Mouse (Mus musculus) lung, adult 18-20 months (tissue): ENCODE results near the gene Olfr1382.
"Not testable (repeated sequence)": the region's sequence is repeated elsewhere in the genome, so short reads cannot be mapped to it uniquely, and the experiment has no call there.

Experiments used
- DNase-seq, 2 experiments: peaks; one replicate each; pipeline ENCODE4 v3.0.0; 2022; ENCODE audit warnings: mixed read lengths in 2 of 2

The Olfr1382 gene

DNA sequence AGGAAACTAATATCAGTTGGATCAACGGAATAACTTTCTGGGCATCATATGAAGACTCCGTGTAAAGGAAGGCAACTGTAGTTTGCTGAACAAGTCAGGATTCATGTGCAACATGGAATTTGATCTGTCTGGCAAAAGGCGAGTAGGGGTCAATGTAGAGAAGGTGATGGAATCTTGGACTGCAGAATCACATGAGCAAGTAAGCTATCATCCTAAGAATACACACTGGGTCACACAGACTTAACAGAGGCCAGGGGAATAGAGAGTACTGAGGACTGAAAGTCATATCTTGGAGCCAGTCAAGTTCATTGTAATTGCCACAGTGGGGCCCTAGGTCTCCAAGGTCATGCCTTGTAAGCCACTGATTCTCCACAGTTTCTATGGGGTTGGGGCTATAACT is at the start of gene Olfr1382:
Olfr1382 (plus strand) TSS at position 301 of the 400 bp plus-strand sequence.
- no peak for DNase-seq

DNA sequence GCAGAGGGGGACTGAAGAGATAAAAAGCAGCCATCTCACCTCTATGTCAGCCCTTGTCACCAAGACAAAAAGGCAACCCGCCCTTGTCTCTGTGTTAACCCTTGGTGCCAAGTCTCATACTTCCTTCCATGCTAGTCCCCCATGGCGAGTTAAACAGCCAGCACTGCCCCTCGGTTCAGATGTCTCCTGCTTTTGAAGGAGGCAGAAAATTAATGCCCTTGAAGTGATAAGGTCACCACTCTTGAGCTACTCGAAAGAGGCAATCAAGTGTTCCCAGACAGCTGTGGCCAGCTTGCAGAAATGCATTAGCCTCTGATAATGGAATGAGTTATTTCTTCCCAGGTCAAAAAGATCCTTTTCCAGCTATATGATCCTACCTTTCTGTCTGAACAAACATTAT is 42.1 kb upstream of the Olfr1382 start:
- no peak for DNase-seq

DNA sequence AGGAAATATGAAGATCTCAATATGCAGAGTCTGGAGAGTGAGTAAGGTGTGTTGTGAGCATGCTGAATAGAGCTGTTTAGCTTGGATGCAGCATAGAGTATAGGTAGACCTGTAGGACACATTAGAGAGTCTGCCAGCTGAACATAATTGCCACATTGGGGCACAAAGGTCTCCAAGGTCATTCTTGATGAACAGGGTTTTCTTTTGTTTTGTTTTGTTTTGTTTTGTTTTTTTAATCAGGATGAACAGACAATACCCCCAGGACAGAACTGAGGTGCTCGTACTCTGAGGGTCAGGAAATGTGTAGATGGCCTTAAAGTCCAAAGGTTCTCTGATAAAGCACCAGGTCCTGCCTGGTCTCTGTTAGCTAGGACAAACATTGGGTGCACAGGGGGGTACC is 39.3 kb upstream of the Olfr1382 start, which contains the start of gene Olfr1385:
Olfr1385 (plus strand) TSS at position 301 of the 400 bp plus-strand sequence.
- DNase-seq = not testable (repeated sequence)

DNA sequence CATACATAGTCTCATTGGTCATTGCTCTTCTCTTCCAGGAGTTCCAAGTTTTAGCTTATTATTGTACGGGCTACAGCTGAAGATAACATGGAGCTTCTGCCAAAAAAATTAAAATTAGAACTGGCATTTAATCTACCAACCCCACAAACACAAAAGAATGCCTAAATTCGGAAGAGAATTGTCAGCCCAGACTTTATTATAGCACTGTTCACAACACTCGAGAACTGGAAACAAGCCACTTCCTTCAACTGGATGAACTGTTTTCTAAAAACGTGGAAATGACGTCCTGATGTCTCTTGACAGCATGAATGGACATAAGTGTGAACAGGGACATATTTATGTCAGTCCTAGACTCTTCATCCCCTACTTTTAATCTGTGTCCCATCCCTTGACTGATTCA is 10.0 kb upstream of the Olfr1382 start:
- no peak for DNase-seq

DNA sequence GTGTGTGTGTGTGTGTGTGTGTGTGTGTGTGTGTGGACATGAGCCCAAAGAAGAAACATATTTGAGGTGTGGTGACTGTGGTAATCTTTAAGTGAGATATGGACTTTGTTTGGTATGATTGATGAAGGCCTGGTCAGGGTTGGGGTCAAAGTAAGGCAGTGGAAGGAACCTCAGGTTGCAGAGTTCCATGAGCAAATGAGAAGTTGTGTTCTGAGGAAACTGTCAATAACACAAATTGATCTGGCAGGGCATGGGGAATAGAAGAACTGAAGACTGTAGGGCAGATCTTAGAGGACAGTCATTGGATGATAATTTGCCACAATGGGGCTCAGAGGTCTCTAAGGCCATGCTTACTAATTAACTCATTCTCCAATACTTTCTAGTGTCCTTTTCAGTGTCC is 8.7 kb upstream of the Olfr1382 start, which contains the start of gene Olfr1383:
Olfr1383 (plus strand) TSS at position 301 of the 400 bp plus-strand sequence.
- DNase-seq = no peak

DNA sequence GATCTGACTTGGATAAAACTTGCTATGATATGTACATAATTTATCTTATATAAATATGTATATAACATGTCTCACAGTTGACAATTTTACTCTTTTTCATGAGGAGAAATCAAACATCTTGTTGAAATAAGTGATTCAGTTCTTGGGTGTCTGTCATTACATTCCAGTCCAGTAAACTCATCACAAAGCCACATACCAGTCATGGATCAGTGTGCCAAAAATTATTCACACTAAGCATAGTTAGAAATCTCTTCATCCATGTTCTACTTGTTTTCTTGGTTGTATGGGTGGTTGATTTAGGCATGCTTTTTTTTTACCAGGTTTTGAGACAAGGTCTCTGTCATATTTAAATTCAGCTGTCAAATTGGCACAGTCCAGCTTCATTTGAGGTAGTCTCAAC is 4.7 kb downstream of the Olfr1382 start:
- DNase-seq = no peak

DNA sequence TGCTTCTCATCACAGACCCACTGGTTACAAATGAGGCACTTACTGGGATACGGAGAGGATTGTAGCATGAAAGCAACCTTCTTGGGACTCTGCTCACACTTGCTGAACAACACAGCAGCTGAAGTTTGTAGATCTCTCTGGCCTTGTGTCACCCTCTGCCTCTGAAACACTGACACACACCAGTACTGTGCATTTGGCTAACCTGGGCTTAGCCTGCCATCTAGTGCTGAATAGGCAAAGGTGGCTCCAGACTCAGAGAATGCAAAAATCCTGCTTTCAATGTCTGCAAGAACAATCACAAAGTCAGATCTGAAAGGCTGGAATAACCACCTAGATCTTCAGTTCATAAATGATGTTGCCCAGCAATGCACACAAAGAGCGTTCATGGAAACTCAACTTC is 8.6 kb downstream of the Olfr1382 start:
- not testable (repeated sequence) for DNase-seq

DNA sequence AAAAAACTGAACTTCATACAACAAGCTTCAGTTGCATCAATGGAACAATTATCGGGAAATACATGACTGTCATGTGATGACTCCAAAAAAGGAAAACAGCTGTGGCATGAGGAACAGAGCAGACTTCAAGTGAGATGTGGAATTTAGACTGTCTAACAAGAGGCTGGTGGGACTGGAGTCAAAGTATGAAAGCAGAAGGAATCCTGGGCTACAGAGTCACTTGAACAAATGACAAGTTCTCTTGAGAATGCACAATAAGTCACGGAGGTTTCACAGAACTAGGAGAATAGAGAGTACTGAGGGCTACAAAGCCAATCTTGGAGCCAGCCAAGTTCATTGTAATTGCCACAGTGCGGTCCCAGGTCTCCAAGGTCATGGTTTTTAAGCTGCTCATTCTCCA is 15.1 kb downstream of the Olfr1382 start, which contains the start of gene Olfr1381:
Olfr1381 (plus strand) TSS at position 301 of the 400 bp plus-strand sequence.
- not testable (repeated sequence) for DNase-seq

DNA sequence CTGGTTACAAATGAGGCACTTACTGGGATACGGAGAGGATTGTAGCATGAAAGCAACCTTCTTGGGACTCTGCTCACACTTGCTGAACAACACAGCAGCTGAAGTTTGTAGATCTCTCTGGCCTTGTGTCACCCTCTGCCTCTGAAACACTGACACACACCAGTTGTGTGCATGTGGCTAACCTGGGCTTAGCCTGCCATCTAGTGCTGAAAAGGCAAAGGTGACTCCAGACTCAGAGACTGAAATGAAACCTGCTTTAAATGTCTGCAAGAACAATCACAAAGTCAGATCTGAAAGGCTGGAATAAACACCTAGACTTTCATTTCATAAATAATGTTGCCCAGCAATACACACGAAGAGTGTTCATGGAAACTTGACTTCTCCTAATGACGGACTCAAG is 26.0 kb downstream of the Olfr1382 start:
- DNase-seq = not testable (repeated sequence)

DNA sequence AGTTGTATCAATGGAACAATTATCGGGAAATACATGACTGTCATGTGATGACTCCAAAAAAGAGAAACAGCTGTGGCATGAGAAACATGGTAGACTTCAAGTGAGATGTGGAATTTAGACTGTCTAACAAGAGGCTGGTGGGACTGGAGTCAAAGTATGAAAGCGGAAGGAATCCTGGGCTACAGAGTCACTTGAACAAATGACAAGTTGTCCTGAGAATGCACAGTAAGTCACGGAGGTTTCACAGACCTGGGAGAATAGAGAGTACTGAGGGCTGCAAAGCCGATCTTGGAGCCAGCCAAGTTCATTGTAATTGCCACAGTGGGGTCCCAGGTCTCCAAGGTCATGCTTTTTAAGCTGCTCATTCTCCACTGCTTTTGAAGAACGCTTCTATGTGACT is 28.5 kb downstream of the Olfr1382 start, which contains the start of gene Olfr1380:
Olfr1380 (plus strand) TSS at position 301 of the 400 bp plus-strand sequence.
- DNase-seq = not testable (repeated sequence)

DNA sequence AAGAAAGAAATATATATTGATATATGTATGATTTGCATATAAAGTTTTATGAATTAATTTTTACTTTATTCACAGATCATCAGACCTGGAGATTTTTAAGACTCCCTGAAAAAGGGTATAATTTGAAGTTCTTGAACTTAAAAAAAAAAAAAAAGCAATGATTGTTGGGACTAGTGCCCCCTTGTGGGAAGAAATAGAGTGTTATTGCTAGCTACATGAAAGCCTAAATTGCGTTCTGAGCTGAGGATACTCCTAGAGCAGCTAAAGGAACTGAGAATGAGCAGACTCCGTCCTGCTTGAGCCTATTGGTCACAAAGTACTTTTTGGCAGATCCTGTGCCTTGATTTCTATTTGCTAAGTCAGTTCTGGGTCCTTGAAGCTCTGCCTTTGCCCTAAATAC is 47.0 kb downstream of the Olfr1382 start:
- not testable (repeated sequence) for DNase-seq

DNA sequence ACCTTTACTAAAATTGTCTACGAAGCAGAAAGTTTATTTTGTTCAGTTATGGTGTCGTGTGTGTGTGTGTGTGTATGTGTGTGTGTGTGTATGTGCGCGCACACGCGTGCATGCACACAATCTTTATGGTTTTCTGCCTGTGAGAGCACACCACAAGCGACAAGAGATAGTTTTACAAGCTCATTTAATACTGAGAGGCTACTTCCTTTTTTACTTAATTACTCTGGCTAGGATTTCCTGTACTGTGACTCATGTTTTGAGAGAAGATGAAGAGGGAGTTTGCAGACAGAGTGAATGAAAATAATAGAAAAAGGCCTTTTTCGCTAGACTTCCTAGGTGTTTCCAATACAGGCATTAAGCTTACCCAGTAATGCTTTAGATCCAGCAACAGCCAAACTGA is 52.4 kb downstream of the Olfr1382 start:
- DNase-seq = not testable (repeated sequence)
